Mouse (Mus musculus) embryonic fibroblast, embryonic 13.5 days (primary cell): ENCODE measurements around the gene Slc8a1.

Source experiments
- CTCF ChIP-seq: IDR thresholded peaks from 2 replicates; pipeline ENCODE4 v1.5.1; 2011; ENCODE audit warnings: mild to moderate bottlenecking, control low read depth, low read length, moderate library complexity, borderline replicate concordance; ENCODE audit not compliant: insufficient read depth
- POLR2A ChIP-seq: IDR thresholded peaks from 2 replicates; pipeline ENCODE4 v1.6.1; 2011; ENCODE audit warnings: low read depth, mild to moderate bottlenecking, control low read depth, low read length, moderate library complexity

DNA sequence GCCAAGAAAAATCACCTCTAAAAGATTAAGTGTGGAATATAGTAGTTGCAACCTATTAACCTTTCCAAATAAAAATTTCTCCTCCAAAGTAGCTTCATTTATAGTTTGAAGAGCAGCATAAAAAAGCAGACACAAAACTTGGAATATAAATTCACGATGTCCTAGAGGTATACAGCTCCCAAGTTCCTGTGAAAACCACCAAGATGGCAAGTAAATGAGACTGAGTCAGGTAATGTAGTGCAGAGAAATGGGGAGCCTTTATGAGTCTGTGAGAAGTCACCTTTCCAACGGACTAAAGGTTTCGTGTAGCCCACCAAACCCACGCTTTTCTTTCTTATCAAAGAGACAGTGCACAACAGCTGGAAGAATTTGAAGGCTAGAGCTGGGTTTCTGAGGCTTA is 224.2 kb downstream of the Slc8a1 start:
- TF ChIP-seq CTCF (no peak), POLR2A (no peak)
